ENCODE assay signal across 25 mouse cellular contexts in genomic region chr19:29657033-29657432, GRCm38 (mm10). TPM values are rescaled to one million over a fixed set of nuclear protein-coding genes. Genes with fewer than 3 reads are reported as not detected.
"Had no signal": no experiment of that assay in that cellular context is flagged by ENCODE, and none has a peak within 500 bp of the region (broad histone marks: within the 10 kb centered on the region; RNA-seq: fewer than 3 reads in every experiment).

No protein-coding gene starts in this region.

- H3K36me3 ChIP-seq: limb, embryonic 10.5 days; limb, embryonic 13.5 days; liver, embryonic 12.5 days; liver, embryonic 15.5 days; lung, embryonic 15.5 days; midbrain, embryonic 10.5 days; midbrain, embryonic 15.5 days; neural tube, embryonic 12.5 days; neural tube, embryonic 15.5 days had no signal

- DNase-seq: kidney, adult 11 months; kidney, postnatal 25 days; layer of hippocampus, postnatal 36 days; liver; lung, adult 18-20 months; lung, postnatal 10 days; lung, postnatal 36 days; thymus, adult 18-20 months; thymus, postnatal 36 days had no signal

- H3K9ac ChIP-seq: limb, embryonic 13.5 days; liver, embryonic 12.5 days; liver, embryonic 15.5 days; lung, embryonic 15.5 days; midbrain, embryonic 15.5 days; neural tube, embryonic 12.5 days; neural tube, embryonic 15.5 days had no signal

- H3K27me3 ChIP-seq: limb, embryonic 13.5 days; midbrain, embryonic 15.5 days; neural tube, embryonic 12.5 days; neural tube, embryonic 15.5 days had no signal

- H3K4me1 ChIP-seq: liver, embryonic 12.5 days; lung, embryonic 15.5 days; midbrain, embryonic 15.5 days; neural tube, embryonic 15.5 days had no signal

- H3K9me3 ChIP-seq: limb, embryonic 10.5 days; limb, embryonic 13.5 days; liver, embryonic 12.5 days; liver, embryonic 15.5 days; lung, embryonic 15.5 days; midbrain, embryonic 10.5 days; midbrain, embryonic 15.5 days; neural tube, embryonic 12.5 days; neural tube, embryonic 15.5 days had no signal

- H3K27ac ChIP-seq: kidney, postnatal 0 days; left cerebral cortex, adult 2 months; limb, embryonic 13.5 days; liver, embryonic 12.5 days; liver, embryonic 15.5 days; lung, embryonic 15.5 days; midbrain, embryonic 10.5 days; midbrain, embryonic 15.5 days; neural tube, embryonic 12.5 days; neural tube, embryonic 15.5 days had no signal

- H3K4me3 ChIP-seq: left cerebral cortex, adult 2 months; limb, embryonic 10.5 days; limb, embryonic 13.5 days; liver, embryonic 12.5 days; liver, embryonic 15.5 days; lung, embryonic 15.5 days; megakaryocyte, embryonic 14.5 days; midbrain, embryonic 10.5 days; midbrain, embryonic 15.5 days; neural tube, embryonic 12.5 days; neural tube, embryonic 15.5 days had no signal

RNA-seq across cellular contexts. Expression of gene Mlana, which starts 40.6 kb away (rescaled TPM):
- polyA plus RNA-seq: kidney, embryonic 14.5 days; kidney, postnatal 0 days; limb, embryonic 10.5 days; liver, embryonic 12.5 days; liver, embryonic 15.5 days; lung, embryonic 15.5 days; midbrain, embryonic 15.5 days; neural tube, embryonic 12.5 days; neural tube, embryonic 15.5 days; small intestine, adult 2 months; stomach, embryonic 16.5 days; testis, adult 2 months had no signal
